Mouse (Mus musculus): ENCODE results near the gene Erh. TPM values are rescaled to one million over a fixed set of nuclear protein-coding genes. Genes with fewer than 3 reads are reported as not detected.

The Erh gene
- polyA plus RNA-seq, 1 experiment from 2014 or later = 258 TPM

DNA sequence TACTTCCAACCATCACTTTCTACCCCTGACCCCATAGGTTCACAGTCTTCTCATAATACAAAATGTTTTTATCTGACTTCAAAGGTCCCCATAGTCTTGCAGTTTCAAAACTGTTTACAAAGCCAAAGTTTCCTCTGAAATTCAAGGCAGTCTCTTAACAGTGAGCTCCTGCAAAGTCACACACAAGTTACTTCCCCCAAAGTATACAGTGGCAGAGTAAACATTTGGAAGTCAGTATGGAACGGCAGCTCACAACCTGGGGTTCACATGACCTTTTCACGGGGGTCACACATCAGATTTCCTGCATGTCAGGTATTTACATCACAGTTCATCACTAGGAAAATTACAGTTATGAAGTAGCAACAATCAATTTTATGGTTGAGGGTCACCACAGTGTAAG lies 19.8 kb upstream of the Erh start:
- no peaks in the 10 kb centered on the region for H3K27me3 ChIP-seq (replicated peaks)

DNA sequence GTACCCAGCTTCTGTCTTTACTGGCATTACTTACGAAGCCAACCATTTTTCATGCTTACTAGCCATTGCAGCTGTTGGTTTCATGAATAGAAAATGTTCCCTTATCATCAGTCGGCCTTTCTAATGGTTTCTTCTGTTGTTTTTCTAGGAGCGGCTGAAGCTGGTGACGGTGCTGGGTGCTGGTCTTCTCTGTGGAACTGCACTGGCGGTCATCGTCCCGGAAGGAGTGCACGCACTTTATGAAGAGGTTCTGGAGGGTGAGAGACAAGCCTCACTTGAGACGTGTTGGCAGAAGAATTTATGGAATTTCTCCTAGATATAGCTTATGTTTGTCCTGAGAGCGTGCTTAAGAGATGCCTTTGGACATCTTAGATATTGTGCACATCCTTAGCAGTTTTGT lies 18.2 kb upstream of the Erh start:
- no peak for ATAC-seq (ENCODE audit: low FRiP score)
- Histone ChIP-seq H3K4me1 (peaks cover 18% of the 10 kb centered on the region), H3K4me2 (no peak overlapping the region), H3K27me3 (replicated peaks) (no peaks in the 10 kb centered on the region), H3K36me3 (peaks cover 27% of the 10 kb centered on the region), H3K4me3 (replicated peaks) (no peak overlapping the region), H3K9ac (replicated peaks) (no peak overlapping the region), H3K27ac (replicated peaks) (no peak overlapping the region), H3K9me3 (replicated peaks) (no peaks in the 10 kb centered on the region)
- 92% methylated on average over 10 of the region's 10 CpGs for WGBS

More for the DNA sequence above, 19.8 kb upstream of the Erh start:
- H3K36me3 ChIP-seq = peaks cover 36% of the 10 kb centered on the region
- 83% methylated on average over 2 of the region's 2 CpGs for WGBS
- H3K4me3 ChIP-seq (replicated peaks) = no peak overlapping the region
- no peak overlapping the region for H3K27ac ChIP-seq (replicated peaks)
- no peak overlapping the region for H3K9ac ChIP-seq (replicated peaks)
- peaks cover 14% of the 10 kb centered on the region for H3K4me1 ChIP-seq
- no peak overlapping the region for H3K4me2 ChIP-seq
- no peak for ATAC-seq (ENCODE audit: low FRiP score)
- H3K9me3 ChIP-seq (replicated peaks) = no peaks in the 10 kb centered on the region

DNA sequence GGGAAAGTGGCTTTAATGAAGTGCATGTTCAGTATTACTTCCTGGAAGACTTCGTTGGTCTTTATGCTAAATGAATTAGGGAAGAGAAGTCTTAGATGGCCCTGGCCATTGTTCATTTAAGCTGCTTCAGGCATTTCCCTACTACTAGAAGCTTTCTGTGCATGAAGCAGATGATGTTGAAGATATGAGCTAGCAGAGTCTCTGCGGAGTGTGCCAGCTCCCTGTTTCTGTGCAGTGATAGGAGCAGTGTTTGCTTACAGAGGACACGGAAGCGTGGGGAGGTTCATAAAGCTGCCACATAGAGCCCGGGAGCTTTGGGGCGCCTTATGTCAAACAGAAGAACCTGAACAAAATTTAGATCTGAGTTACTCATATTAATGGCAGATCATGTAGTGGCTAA lies 14.5 kb upstream of the Erh start:
- no peak overlapping the region for H3K4me3 ChIP-seq (replicated peaks)
- H3K4me2 ChIP-seq = no peak overlapping the region
- H3K9me3 ChIP-seq (replicated peaks) = no peaks in the 10 kb centered on the region
- no peaks in the 10 kb centered on the region for H3K27me3 ChIP-seq (replicated peaks)
- 69% methylated on average over 6 of the region's 6 CpGs for whole genome bisulfite sequencing
- H3K27ac ChIP-seq (replicated peaks) = peak overlapping the region; percentile 60
- peaks cover 12% of the 10 kb centered on the region for H3K36me3 ChIP-seq
- peaks cover 21% of the 10 kb centered on the region for H3K4me1 ChIP-seq
- H3K9ac ChIP-seq (replicated peaks) = no peak overlapping the region
- ATAC-seq (ENCODE audit: low FRiP score) = no peak

DNA sequence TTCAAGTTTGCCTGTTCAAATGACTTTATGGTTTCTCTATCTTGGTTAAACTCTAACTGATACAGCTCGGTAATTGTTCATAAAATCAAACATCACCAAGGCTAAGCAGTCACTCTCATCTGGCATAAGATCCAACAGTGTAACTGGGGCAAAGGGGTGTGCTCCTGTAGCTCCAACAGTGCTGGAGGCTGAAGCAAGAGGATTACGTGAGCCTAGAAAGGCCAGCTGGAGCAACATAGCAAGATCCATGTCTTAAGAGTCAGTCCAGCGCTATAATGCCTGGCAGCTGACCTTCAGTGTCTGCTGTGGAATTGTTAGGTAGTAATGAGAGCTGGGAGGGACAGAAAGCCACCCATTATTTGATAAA lies 10.5 kb upstream of the Erh start:
- no peaks in the 10 kb centered on the region for H3K27me3 ChIP-seq (replicated peaks)
- no peak overlapping the region for H3K4me2 ChIP-seq
- no peak overlapping the region for H3K9ac ChIP-seq (replicated peaks)
- 92% methylated on average over 3 of the region's 3 CpGs for WGBS
- no peak overlapping the region for H3K4me3 ChIP-seq (replicated peaks)
- H3K4me1 ChIP-seq = peaks cover 12% of the 10 kb centered on the region
- no peak for ATAC-seq (ENCODE audit: low FRiP score)
- H3K36me3 ChIP-seq = no peaks in the 10 kb centered on the region
- no peak overlapping the region for H3K27ac ChIP-seq (replicated peaks)
- H3K9me3 ChIP-seq (replicated peaks) = no peaks in the 10 kb centered on the region

DNA sequence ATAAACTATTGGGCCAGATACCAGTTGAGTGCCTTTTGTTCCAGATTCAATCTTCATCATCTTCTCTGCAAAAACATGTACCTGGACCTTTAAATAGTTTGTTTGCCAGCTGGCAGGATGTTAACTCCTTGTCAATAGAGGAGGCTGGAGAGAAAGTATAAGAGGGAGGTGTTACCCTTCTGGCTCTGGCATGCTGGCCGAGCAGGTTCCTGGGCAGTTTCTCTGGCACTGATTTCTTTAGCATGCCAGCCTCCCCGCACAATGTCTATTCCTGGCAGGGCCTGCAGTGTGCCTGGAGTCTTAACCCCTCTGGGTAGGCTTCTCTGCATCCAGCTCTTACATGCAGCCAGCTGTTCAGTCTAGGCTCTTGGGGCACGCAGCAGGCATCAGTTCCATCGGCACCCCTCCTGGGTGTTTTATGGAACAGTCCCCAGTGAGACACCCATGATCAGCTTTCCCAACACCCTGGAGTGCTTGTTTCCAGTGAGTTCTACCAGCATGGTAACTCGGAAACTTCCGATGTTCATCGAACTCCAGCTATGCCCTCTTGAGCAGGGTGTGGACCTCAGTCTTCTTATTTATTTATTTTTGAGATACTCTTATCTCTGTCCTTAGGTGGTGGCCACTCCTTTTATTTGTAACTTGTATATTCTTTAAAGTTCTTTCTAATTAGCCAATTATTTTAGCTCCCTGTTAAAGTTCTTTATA lies 10.0 kb upstream of the Erh start:
- no peak overlapping the region for H3K4me3 ChIP-seq (replicated peaks)
- H3K4me1 ChIP-seq = peaks cover 10% of the 10 kb centered on the region
- ATAC-seq (ENCODE audit: low FRiP score) = no peak
- no peak overlapping the region for H3K9ac ChIP-seq (replicated peaks)
- H3K27me3 ChIP-seq (replicated peaks) = no peaks in the 10 kb centered on the region
- WGBS = 87% methylated on average over 7 of the region's 7 CpGs
- H3K4me2 ChIP-seq = no peak overlapping the region
- no peaks in the 10 kb centered on the region for H3K9me3 ChIP-seq (replicated peaks)
- H3K36me3 ChIP-seq = no peaks in the 10 kb centered on the region
- no peak overlapping the region for H3K27ac ChIP-seq (replicated peaks)

DNA sequence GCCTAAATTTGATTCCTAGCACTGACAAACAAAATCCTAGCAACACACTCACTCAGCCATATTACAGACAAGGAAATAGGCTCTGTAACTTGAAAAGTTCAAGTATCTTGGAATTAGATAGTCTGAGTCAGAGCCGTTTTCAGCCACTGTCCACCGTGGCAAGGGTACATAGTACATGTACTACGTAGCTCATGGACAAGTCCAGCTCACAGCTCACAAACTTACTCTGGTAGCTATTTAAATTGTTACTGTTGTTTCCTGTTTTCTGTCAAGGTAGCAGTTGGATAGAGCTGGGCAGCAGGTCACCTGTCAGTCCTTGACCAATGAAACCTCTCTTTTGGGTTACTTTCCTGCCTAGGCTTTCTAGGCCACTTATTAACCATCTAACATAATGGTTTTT lies 2.2 kb upstream of the Erh start:
- 93% methylated on average over 3 of the region's 3 CpGs for WGBS
- H3K36me3 ChIP-seq = peaks cover 3% of the 10 kb centered on the region
- H3K9me3 ChIP-seq (replicated peaks) = no peaks in the 10 kb centered on the region
- ATAC-seq (ENCODE audit: low FRiP score) = no peak
- H3K27ac ChIP-seq (replicated peaks) = no peak overlapping the region
- H3K4me2 ChIP-seq = peak overlapping the region; percentile 96
- H3K4me1 ChIP-seq = peaks cover 60% of the 10 kb centered on the region
- no peak overlapping the region for H3K4me3 ChIP-seq (replicated peaks)
- no peak overlapping the region for H3K9ac ChIP-seq (replicated peaks)
- no peaks in the 10 kb centered on the region for H3K27me3 ChIP-seq (replicated peaks)

DNA sequence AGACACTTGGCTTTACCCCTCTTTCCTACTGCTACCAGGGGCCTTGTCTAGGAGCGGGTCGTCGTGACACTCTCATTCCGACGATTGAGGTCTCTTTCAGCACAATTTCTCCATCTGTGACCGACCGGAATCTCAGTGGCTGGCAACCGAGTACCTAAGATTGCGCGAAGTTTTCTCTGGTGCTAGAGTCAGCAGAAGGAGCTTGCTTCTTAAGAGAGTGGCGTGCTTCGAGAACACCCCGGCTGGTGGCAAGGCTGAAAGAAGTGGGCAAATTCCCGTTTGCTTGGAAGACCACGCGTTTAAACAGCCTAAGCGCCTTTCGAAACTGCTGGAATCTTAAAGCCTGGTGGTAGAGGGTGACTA lies 346 bp upstream of the Erh start:
- Histone ChIP-seq H3K27me3 (replicated peaks) (no peaks in the 10 kb centered on the region), H3K9ac (replicated peaks) (peak overlapping the region; percentile 97), H3K36me3 (peaks cover 22% of the 10 kb centered on the region), H3K4me3 (replicated peaks) (peak overlapping the region; percentile 99), H3K4me2 (peak overlapping the region; percentile 96), H3K4me1 (peaks cover 60% of the 10 kb centered on the region), H3K27ac (replicated peaks) (peak overlapping the region; percentile 91), H3K9me3 (replicated peaks) (no peaks in the 10 kb centered on the region)
- ATAC-seq (ENCODE audit: low FRiP score) = no peak; the same call in 1 of the 2 replicates
- WGBS = 7% methylated on average over 18 of the region's 18 CpGs

DNA sequence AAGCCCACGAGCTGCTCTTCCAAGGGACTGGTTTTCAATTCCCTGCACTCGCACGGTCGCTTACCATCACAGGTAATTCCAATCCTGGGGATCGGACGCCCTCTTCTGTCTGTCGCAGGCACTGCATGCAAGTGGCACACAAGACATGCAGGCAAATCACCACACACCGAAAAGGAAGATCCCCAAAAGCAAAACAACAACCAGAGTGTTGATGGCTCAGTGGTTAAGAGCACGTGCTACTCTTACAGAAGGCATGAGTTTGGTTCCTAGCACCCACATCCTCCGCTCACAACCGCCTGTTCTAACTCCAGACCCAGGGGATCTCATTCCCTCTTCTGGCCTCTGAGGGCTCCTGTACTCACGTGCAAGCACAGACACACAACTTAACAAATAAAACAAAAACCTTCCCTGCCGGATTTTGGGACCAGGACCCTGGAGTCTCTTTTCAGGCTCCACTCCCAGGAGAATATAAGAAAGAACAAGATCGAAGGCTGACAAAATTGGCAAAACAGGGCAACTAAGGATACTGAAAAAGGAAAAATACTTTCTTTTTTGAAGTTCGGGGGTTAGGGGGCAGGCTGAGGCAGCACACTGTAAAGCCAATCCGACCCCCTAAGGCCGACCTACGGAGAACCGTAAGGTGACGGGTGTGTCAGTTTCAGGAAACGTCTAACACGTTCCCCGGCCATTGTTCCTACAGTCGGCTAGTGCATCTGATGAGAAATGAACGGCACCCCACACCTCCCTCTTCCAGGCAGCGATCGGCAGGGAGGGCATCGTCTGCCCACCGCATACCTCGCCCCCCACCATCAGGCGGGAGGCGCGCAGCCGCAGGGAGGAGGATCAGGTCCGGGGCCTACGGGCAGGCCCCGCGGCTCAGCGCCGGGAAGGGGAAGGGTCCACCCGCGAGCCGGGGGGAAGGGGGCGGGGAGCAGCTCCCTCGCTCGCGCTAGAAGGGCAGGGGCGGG lies 1.1 kb downstream of the Erh start:
- 2% methylated on average over 47 of the region's 48 CpGs for WGBS
- Histone ChIP-seq H3K9me3 (replicated peaks) (no peaks in the 10 kb centered on the region), H3K4me1 (peaks cover 47% of the 10 kb centered on the region)

DNA sequence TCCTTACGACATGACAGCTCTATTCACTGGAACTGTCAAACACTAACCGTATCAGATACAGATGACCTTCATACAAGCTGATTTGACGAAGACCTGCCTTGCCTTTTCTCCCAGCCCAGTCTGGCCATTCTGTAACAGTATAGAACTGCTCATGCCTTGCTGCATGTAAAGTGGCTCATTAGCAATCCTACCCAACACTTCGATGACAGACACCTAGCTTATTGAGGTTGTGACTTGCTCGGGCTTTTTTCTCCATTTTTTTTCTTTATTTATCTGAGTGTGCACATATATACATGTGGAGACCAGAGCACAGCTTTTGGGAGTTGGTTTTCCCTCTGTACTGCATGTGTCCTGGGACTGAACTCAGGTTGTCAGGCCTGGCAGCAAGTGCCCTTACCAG lies 12.4 kb downstream of the Erh start:
- Histone ChIP-seq H3K27me3 (replicated peaks) (no peaks in the 10 kb centered on the region), H3K9me3 (replicated peaks) (no peaks in the 10 kb centered on the region), H3K4me1 (no peaks in the 10 kb centered on the region), H3K36me3 (peaks cover 41% of the 10 kb centered on the region), H3K27ac (replicated peaks) (no peak overlapping the region), H3K4me2 (no peak overlapping the region), H3K9ac (replicated peaks) (no peak overlapping the region), H3K4me3 (replicated peaks) (no peak overlapping the region)
- ATAC-seq (ENCODE audit: low FRiP score) = no peak
- WGBS = 91% methylated on average over 5 of the region's 5 CpGs

More for the DNA sequence above, 1.1 kb downstream of the Erh start:
- Histone ChIP-seq H3K36me3 (peaks cover 35% of the 10 kb centered on the region), H3K9ac (replicated peaks) (peak overlapping the region; percentile 97), H3K4me2 (peak overlapping the region; percentile 96), H3K27ac (replicated peaks) (peak overlapping the region; percentile 91), H3K4me3 (replicated peaks) (peak overlapping the region; percentile 99), H3K27me3 (replicated peaks) (no peaks in the 10 kb centered on the region)
- ATAC-seq (ENCODE audit: low FRiP score) = peak; percentile 79

DNA sequence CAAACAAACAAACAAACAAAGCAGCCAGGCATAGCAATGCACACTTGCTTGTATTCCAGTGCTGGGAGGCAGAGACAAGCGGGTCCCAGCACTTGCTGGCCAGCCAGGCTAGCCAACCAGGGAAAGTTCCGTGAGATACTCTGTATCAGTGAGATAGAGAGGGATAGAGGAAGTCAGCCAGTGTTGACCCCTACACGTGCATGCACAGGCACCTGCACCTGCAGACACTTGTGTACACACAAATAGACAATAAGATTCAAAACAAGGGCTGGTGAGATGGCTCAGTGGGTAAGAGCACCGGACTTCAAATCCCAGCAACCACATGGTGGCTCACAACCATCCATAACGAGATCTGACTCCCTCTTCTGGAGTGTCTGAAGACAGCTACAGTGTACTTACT lies 23.6 kb downstream of the Erh start:
- H3K4me1 ChIP-seq = no peaks in the 10 kb centered on the region
- 79% methylated on average over 5 of the region's 5 CpGs for WGBS
- H3K27ac ChIP-seq (replicated peaks) = no peak overlapping the region
- H3K4me2 ChIP-seq = no peak overlapping the region
- H3K9me3 ChIP-seq (replicated peaks) = no peaks in the 10 kb centered on the region
- H3K36me3 ChIP-seq = no peaks in the 10 kb centered on the region
- no peak overlapping the region for H3K4me3 ChIP-seq (replicated peaks)
- no peaks in the 10 kb centered on the region for H3K27me3 ChIP-seq (replicated peaks)
- H3K9ac ChIP-seq (replicated peaks) = no peak overlapping the region
- no peak for ATAC-seq (ENCODE audit: low FRiP score)

DNA sequence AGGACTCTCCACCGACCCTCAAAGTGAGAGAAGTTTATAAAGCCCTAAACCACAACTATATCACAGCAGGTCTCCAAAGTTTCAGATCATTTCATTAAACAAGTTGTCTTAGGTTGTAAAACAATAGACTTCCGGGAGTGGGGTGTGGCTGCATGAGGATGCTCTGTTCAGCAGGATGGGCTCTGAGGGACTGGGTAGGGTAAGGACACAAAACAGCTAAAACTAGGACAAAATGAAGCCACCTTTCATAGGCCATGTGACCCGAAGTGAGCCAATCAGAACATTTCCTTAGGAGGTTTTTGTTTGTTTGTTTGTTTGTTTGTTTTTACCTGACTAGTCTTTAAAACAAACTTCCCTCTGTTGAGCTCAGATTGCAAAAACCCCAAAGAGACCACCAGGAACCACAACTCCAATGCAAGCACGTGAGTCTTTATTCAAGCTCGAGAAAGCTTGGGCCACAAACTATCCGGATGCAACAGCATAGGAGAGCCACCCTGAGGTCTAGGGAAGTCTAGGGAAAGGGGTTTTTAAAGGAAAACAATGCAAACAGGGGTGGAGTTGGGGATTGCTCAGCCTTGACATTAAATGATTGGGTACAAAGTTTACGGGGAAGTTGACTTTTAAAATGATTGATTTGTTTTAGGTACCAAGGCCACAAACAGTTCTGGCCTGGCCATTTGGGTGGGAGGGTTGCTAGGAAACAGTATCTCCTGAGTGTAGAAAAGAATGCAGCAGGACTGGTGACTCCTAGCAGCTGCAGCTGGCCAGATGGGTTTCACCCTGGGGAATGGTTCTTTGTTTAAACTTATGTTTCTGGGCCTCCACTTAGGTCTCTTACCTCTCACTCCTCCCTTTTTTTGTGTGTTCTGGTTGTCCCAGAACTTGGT lies 28.5 kb downstream of the Erh start:
- Histone ChIP-seq H3K27me3 (replicated peaks) (no peaks in the 10 kb centered on the region), H3K9ac (replicated peaks) (no peak overlapping the region), H3K36me3 (no peaks in the 10 kb centered on the region), H3K27ac (replicated peaks) (no peak overlapping the region), H3K4me1 (no peaks in the 10 kb centered on the region), H3K9me3 (replicated peaks) (no peaks in the 10 kb centered on the region), H3K4me3 (replicated peaks) (no peak overlapping the region), H3K4me2 (no peak overlapping the region)
- ATAC-seq (ENCODE audit: low FRiP score) = no peak
- 35% methylated on average over 7 of the region's 7 CpGs for WGBS

Measured in neural tube, embryonic 15.5 days (tissue).